Mouse (Mus musculus) kidney, adult 2 months (tissue): ENCODE data around the gene Vill.

Source experiments
- CTCF ChIP-seq: fragments of 200-500 bp; conservative IDR thresholded peaks from 2 replicates; pipeline ENCODE4 v1.5.1; 2011; ENCODE audit warnings: low read depth, mild to moderate bottlenecking, control low read depth, low read length, moderate library complexity, mixed read lengths; ENCODE audit not compliant: insufficient read depth, insufficient read length
- POLR2A ChIP-seq: fragments of 200-500 bp; IDR thresholded peaks from one replicate; pipeline ENCODE4 v1.6.1; 2011; ENCODE audit warnings: low read depth, low read length, control low read depth

DNA sequence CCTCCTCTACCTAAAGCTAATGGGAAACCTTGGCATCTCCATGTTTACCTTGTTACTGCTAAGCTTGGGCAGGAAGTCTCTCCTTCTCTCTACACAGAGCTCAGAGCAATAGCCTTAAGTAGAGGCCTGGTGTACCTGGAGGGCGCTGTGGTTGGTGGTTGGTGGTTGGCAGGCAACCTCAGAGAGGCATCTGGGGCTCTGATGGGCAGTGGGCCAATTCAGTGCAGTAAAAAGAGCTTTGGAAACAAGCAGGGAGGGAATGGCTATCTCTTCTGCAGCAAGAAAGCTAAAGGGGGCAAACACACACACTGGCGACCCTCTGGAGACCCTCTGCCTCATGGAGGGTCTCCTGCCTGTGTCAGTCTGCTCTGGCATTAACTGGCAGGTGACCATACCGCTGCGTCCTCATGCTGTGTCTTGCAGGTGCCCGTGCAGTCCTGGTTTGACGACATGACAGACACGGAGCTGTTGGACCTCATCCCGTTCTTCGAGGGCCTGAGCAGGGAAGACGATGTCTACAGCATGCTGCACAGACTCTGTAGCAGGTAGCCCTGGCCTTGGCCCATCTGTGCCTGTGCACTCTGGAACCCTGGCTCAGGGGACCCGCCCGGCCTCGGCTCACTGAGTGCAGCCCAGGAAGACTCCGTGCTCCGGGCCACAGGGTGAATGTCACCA lies 12.3 kb upstream of the Vill start:
- TF ChIP-seq CTCF, result no peak
- TF ChIP-seq POLR2A, result no peak
